Mouse (Mus musculus) neural tube, embryonic 15.5 days (tissue): ENCODE measurements around the gene Grwd1. TPM values are rescaled to one million over a fixed set of nuclear protein-coding genes. Genes with fewer than 3 reads are reported as not detected.

Experiments used
- ATAC-seq: fragments of 200-750 bp; cut with Nextera tagmentation; 2 replicates; pipeline ENCODE4 v1.8.0; 2017; ENCODE audit warnings: mild to moderate bottlenecking, moderate TSS enrichment, moderate library complexity; ENCODE audit not compliant: low FRiP score
- H3K27ac ChIP-seq: fragments of 300-500 bp; sonication (generic); replicated peaks from 2 replicates; pipeline ENCODE4 v1.5.1; 2015; ENCODE audit warnings: mild to moderate bottlenecking, inconsistent platforms
- H3K27me3 ChIP-seq: fragments of 300-500 bp; sonication (generic); replicated peaks from 2 replicates; pipeline ENCODE4 v1.6.1; 2015; ENCODE audit warnings: inconsistent platforms
- H3K36me3 ChIP-seq: fragments of 300-500 bp; sonication (generic); 2 replicates; pipeline ENCODE4 v1.6.1; 2015; ENCODE audit warnings: inconsistent platforms
- H3K4me1 ChIP-seq: fragments of 300-500 bp; sonication (generic); 2 replicates; pipeline ENCODE4 v1.6.1; 2015; ENCODE audit warnings: inconsistent platforms
- H3K4me2 ChIP-seq: fragments of 300-500 bp; sonication (generic); 2 replicates; pipeline ENCODE4 v1.6.1; 2015; ENCODE audit warnings: inconsistent platforms, mild to moderate bottlenecking, moderate library complexity
- H3K4me3 ChIP-seq: fragments of 300-500 bp; sonication (generic); replicated peaks from 2 replicates; pipeline ENCODE4 v1.5.1; 2015; ENCODE audit warnings: mild to moderate bottlenecking, inconsistent platforms
- H3K9ac ChIP-seq: fragments of 300-500 bp; sonication (generic); replicated peaks from 2 replicates; pipeline ENCODE4 v1.6.1; 2015; ENCODE audit warnings: mild to moderate bottlenecking, inconsistent platforms
- H3K9me3 ChIP-seq: fragments of 300-500 bp; sonication (generic); replicated peaks from 2 replicates; pipeline ENCODE4 v1.6.1; 2016; ENCODE audit warnings: inconsistent platforms
- WGBS: fragments of 180-500 bp; shearing (Covaris S2); methylation state at CpG from one replicate; pipeline ENCODE4 v1.1.7; 2015; ENCODE audit warnings: mixed read lengths; 5-methylcytosine and 5-hydroxymethylcytosine counted together
- polyA plus RNA-seq: library from polyadenylated mRNA; unstranded; fragments of >200 nt; fragmentation: Nextera tagmentation; extraction: Ambion mirVana; gene quantifications from 2 replicates; pipeline ENCODE4 v1.2.1, GENCODE M21; 2015

Gene Grwd1
- polyA plus RNA-seq, 1 experiment from 2014 or later: 40.7 TPM

- peak; percentile 42 for ATAC-seq
- 1% methylated on average over 115 of the region's 117 CpGs for WGBS
- Histone ChIP-seq H3K36me3 (no peaks in the 10 kb centered on the region), H3K9me3 (no peaks in the 10 kb centered on the region), H3K4me3 (peak overlapping the region; percentile 63), H3K27me3 (no peaks in the 10 kb centered on the region; the same call in 1 of the 2 replicates), H3K9ac (peak overlapping the region; percentile 73), H3K4me2 (peak overlapping the region; percentile 72), H3K27ac (peak overlapping the region; percentile 73), H3K4me1 (peaks cover 49% of the 10 kb centered on the region)
Measured at GRCm38 (mm10) chr7:45865925-45866910, 35.5 kb upstream of the Grwd1 start.

GRCm38 (mm10) chr7:45864435-45864834, 33.7 kb upstream of the Grwd1 start:
- Histone ChIP-seq H3K9me3 (no peaks in the 10 kb centered on the region), H3K27ac (no peak overlapping the region), H3K9ac (no peak overlapping the region), H3K36me3 (no peaks in the 10 kb centered on the region), H3K4me2 (no peak overlapping the region), H3K27me3 (no peaks in the 10 kb centered on the region; the same call in none of the 2 replicates), H3K4me3 (no peak overlapping the region), H3K4me1 (peaks cover 31% of the 10 kb centered on the region)
- 52% methylated on average over 3 of the region's 3 CpGs for WGBS
- no peak for ATAC-seq

GRCm38 (mm10) chr7:45862804-45863203, 32.1 kb upstream of the Grwd1 start:
- ATAC-seq: no peak
- H3K9ac ChIP-seq: no peak overlapping the region
- no peak overlapping the region for H3K27ac ChIP-seq
- H3K9me3 ChIP-seq: no peaks in the 10 kb centered on the region
- WGBS: 90% methylated on average over 7 of the region's 7 CpGs
- no peak overlapping the region for H3K4me2 ChIP-seq
- H3K27me3 ChIP-seq: peaks cover 12% of the 10 kb centered on the region
- H3K36me3 ChIP-seq: no peaks in the 10 kb centered on the region
- H3K4me3 ChIP-seq: no peak overlapping the region
- H3K4me1 ChIP-seq: peaks cover 18% of the 10 kb centered on the region

- 72% methylated on average over 4 of the region's 4 CpGs for WGBS
- no peak overlapping the region for H3K4me2 ChIP-seq
- no peak for ATAC-seq
Measured at GRCm38 (mm10) chr7:45859008-45859407, 28.3 kb upstream of the Grwd1 start.

GRCm38 (mm10) chr7:45856950-45857901, 26.5 kb upstream of the Grwd1 start:
- WGBS: 5% methylated on average over 30 of the region's 30 CpGs
- 0 out of 2 replicates have a peak, but pooled peaks cover 2% of the 10 kb centered on the region for H3K36me3 ChIP-seq
- peak overlapping the region; percentile 43 for H3K9ac ChIP-seq
- H3K27ac ChIP-seq: no peak overlapping the region
- ATAC-seq: 0 out of 2 replicates have a peak, but pooled peaks have one; percentile 14
- H3K27me3 ChIP-seq: peaks cover 15% of the 10 kb centered on the region
- no peaks in the 10 kb centered on the region for H3K9me3 ChIP-seq
- peak overlapping the region; percentile 57 for H3K4me2 ChIP-seq
- H3K4me1 ChIP-seq: peaks cover 14% of the 10 kb centered on the region
- peak overlapping the region; percentile 30 for H3K4me3 ChIP-seq

More at GRCm38 (mm10) chr7:45859008-45859407, 28.3 kb upstream of the Grwd1 start:
- Histone ChIP-seq H3K4me3 (no peak overlapping the region), H3K27me3 (peaks cover 15% of the 10 kb centered on the region), H3K4me1 (peaks cover 14% of the 10 kb centered on the region), H3K36me3 (0 out of 2 replicates have a peak, but pooled peaks cover 2% of the 10 kb centered on the region), H3K9me3 (no peaks in the 10 kb centered on the region), H3K27ac (no peak overlapping the region), H3K9ac (no peak overlapping the region)

- no peak for ATAC-seq
- H3K4me2 ChIP-seq: no peak overlapping the region
- 0 out of 2 replicates have a peak, but pooled peaks cover 2% of the 10 kb centered on the region for H3K36me3 ChIP-seq
- no peak overlapping the region for H3K9ac ChIP-seq
- no peaks in the 10 kb centered on the region for H3K9me3 ChIP-seq
- H3K27me3 ChIP-seq: peaks cover 3% of the 10 kb centered on the region; the same call in 1 of the 2 replicates
- H3K4me3 ChIP-seq: no peak overlapping the region
- no peak overlapping the region for H3K27ac ChIP-seq
- H3K4me1 ChIP-seq: peaks cover 14% of the 10 kb centered on the region
- WGBS: 78% methylated on average over 12 of the region's 12 CpGs
Measured at GRCm38 (mm10) chr7:45853089-45853488, 22.3 kb upstream of the Grwd1 start.

GRCm38 (mm10) chr7:45850661-45851060, 19.9 kb upstream of the Grwd1 start:
- no peak overlapping the region for H3K9ac ChIP-seq
- no peaks in the 10 kb centered on the region for H3K4me1 ChIP-seq
- 0 out of 2 replicates have a peak, but pooled peaks cover 2% of the 10 kb centered on the region for H3K36me3 ChIP-seq
- no peak for ATAC-seq
- no peak overlapping the region for H3K27ac ChIP-seq
- no peaks in the 10 kb centered on the region for H3K9me3 ChIP-seq
- 72% methylated on average over 3 of the region's 3 CpGs for WGBS
- H3K4me2 ChIP-seq: no peak overlapping the region
- no peak overlapping the region for H3K4me3 ChIP-seq
- peaks cover 3% of the 10 kb centered on the region; the same call in 1 of the 2 replicates for H3K27me3 ChIP-seq

GRCm38 (mm10) chr7:45848447-45849027, 17.8 kb upstream of the Grwd1 start:
- H3K27me3 ChIP-seq: 0 out of 2 replicates have a peak, but pooled peaks cover 15% of the 10 kb centered on the region
- no peak overlapping the region for H3K27ac ChIP-seq
- H3K4me2 ChIP-seq: no peak overlapping the region
- ATAC-seq: no peak
- H3K4me3 ChIP-seq: no peak overlapping the region
- H3K9ac ChIP-seq: no peak overlapping the region
- H3K9me3 ChIP-seq: no peaks in the 10 kb centered on the region
- WGBS: 12% methylated on average over 6 of the region's 6 CpGs
- peaks cover 4% of the 10 kb centered on the region; the same call in 1 of the 2 replicates for H3K36me3 ChIP-seq
- H3K4me1 ChIP-seq: no peaks in the 10 kb centered on the region

- peaks cover 44% of the 10 kb centered on the region; the same call in 1 of the 2 replicates for H3K27me3 ChIP-seq
- H3K9ac ChIP-seq: no peak overlapping the region
- H3K27ac ChIP-seq: no peak overlapping the region
- no peak overlapping the region for H3K4me3 ChIP-seq
- WGBS: 93% methylated on average over 10 of the region's 10 CpGs
- no peak overlapping the region for H3K4me2 ChIP-seq
- ATAC-seq: no peak
- no peaks in the 10 kb centered on the region for H3K4me1 ChIP-seq
- H3K36me3 ChIP-seq: peaks cover 11% of the 10 kb centered on the region
- no peaks in the 10 kb centered on the region for H3K9me3 ChIP-seq
Measured at GRCm38 (mm10) chr7:45842950-45843744, 12.4 kb upstream of the Grwd1 start.

GRCm38 (mm10) chr7:45833924-45834323, 3.2 kb upstream of the Grwd1 start:
- H3K36me3 ChIP-seq: peaks cover 6% of the 10 kb centered on the region; the same call in 1 of the 2 replicates
- WGBS: 8% methylated on average over 13 of the region's 31 CpGs
- peaks cover 48% of the 10 kb centered on the region for H3K4me1 ChIP-seq
- no peaks in the 10 kb centered on the region for H3K9me3 ChIP-seq
- H3K4me2 ChIP-seq: peak overlapping the region; percentile 53
- peaks cover 67% of the 10 kb centered on the region for H3K27me3 ChIP-seq
- no peak overlapping the region for H3K27ac ChIP-seq
- ATAC-seq: no peak
- H3K4me3 ChIP-seq: peak overlapping the region; percentile 35
- H3K9ac ChIP-seq: 0 out of 2 replicates have a peak overlapping the region, but pooled peaks have one; percentile 30
